Mouse (Mus musculus) kidney, embryonic 15.5 days (tissue): ENCODE measurements around the gene Slc38a8. TPM values are rescaled to one million over a fixed set of nuclear protein-coding genes. Genes with fewer than 3 reads are reported as not detected.

Source experiments
- ATAC-seq: fragments of 200-750 bp; cut with Nextera tagmentation; replicated peaks from 2 replicates; pipeline ENCODE4 v1.8.0; 2017; ENCODE audit warnings: moderate TSS enrichment; ENCODE audit not compliant: low FRiP score
- H3K27ac ChIP-seq: fragments of 300-500 bp; sonication (generic); 2 replicates; pipeline ENCODE4 v1.5.1; 2015; ENCODE audit warnings: mild to moderate bottlenecking, inconsistent platforms
- H3K27me3 ChIP-seq: fragments of 300-500 bp; sonication (generic); 2 replicates; pipeline ENCODE4 v1.6.1; 2015; ENCODE audit warnings: inconsistent platforms
- H3K36me3 ChIP-seq: fragments of 300-500 bp; sonication (generic); 2 replicates; pipeline ENCODE4 v1.6.1; 2015; ENCODE audit warnings: inconsistent platforms
- H3K4me1 ChIP-seq: fragments of 300-500 bp; sonication (generic); 2 replicates; pipeline ENCODE4 v1.6.1; 2015; ENCODE audit warnings: inconsistent platforms
- H3K4me2 ChIP-seq: fragments of 300-500 bp; sonication (generic); 2 replicates; pipeline ENCODE4 v1.6.1; 2015; ENCODE audit warnings: moderate library complexity, mild to moderate bottlenecking, inconsistent platforms
- H3K4me3 ChIP-seq: fragments of 300-500 bp; sonication (generic); replicated peaks from 2 replicates; pipeline ENCODE4 v1.5.1; 2015; ENCODE audit warnings: mild to moderate bottlenecking, inconsistent platforms
- H3K9ac ChIP-seq: fragments of 300-500 bp; sonication (generic); 2 replicates; pipeline ENCODE4 v1.6.1; 2015; ENCODE audit warnings: mild to moderate bottlenecking, inconsistent platforms
- H3K9me3 ChIP-seq: fragments of 300-500 bp; sonication (generic); replicated peaks from 2 replicates; pipeline ENCODE4 v1.6.1; 2016; ENCODE audit warnings: inconsistent platforms
- WGBS: fragments of 180-500 bp; shearing (Covaris S2); methylation state at CpG from one replicate; pipeline ENCODE4 v1.1.7; 2015; ENCODE audit warnings: mixed read lengths; 5-methylcytosine and 5-hydroxymethylcytosine counted together
- polyA plus RNA-seq: library from polyadenylated mRNA; unstranded; fragments of >200 nt; fragmentation: Nextera tagmentation; extraction: Ambion mirVana; gene quantifications from 2 replicates; pipeline ENCODE4 v1.2.1, GENCODE M21; 2015

Slc38a8 gene
- polyA plus RNA-seq, 1 experiment from 2014 or later: not detected

GRCm38 (mm10) chr8:119436933-119437332 is 64.6 kb downstream of the Slc38a8 start:
- Histone ChIP-seq H3K4me2 (peak overlapping the region; percentile 45), H3K27me3 (no peaks in the 10 kb centered on the region), H3K36me3 (no peaks in the 10 kb centered on the region), H3K9me3 (no peaks in the 10 kb centered on the region), H3K9ac (no peak overlapping the region; the same call in 1 of the 2 replicates), H3K27ac (peak overlapping the region; percentile 58; the same call in 1 of the 2 replicates), H3K4me3 (peak overlapping the region; percentile 16), H3K4me1 (peaks cover 43% of the 10 kb centered on the region)
- WGBS: 19% methylated on average over 9 of the region's 9 CpGs
- peak; percentile 37 for ATAC-seq

DNA sequence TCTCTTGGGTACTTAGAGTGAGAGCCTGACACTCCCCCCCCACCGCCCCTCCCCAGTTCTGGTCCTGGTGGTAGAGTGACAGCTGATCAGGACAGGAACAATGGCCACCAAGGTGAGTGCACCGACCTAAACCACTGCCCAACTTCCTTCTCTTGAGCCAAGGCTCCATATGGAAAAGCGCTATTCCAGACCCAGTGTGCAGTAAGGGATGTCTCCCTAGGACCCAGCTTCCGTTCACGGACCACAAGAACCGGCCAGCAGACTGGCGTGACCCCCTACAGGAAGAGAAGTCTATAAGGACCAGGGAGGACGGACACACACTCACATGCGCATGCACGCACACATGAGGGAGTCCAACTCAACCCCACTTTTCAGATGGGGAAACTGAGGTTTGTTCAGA is 65.2 kb downstream of the Slc38a8 start:
- no peak for ATAC-seq
- H3K4me3 ChIP-seq: no peak overlapping the region
- no peak overlapping the region for H3K9ac ChIP-seq
- no peaks in the 10 kb centered on the region for H3K27me3 ChIP-seq
- H3K27ac ChIP-seq: no peak overlapping the region
- peaks cover 40% of the 10 kb centered on the region for H3K4me1 ChIP-seq
- no peaks in the 10 kb centered on the region for H3K36me3 ChIP-seq
- WGBS: 91% methylated on average over 10 of the region's 10 CpGs
- H3K9me3 ChIP-seq: no peaks in the 10 kb centered on the region
- H3K4me2 ChIP-seq: no peak overlapping the region

GRCm38 (mm10) chr8:119435527-119435926 is 66.0 kb downstream of the Slc38a8 start:
- no peaks in the 10 kb centered on the region for H3K9me3 ChIP-seq
- H3K27me3 ChIP-seq: no peaks in the 10 kb centered on the region
- peaks cover 32% of the 10 kb centered on the region for H3K4me1 ChIP-seq
- 82% methylated on average over 7 of the region's 7 CpGs for WGBS
- H3K9ac ChIP-seq: no peak overlapping the region
- no peak for ATAC-seq
- no peaks in the 10 kb centered on the region for H3K36me3 ChIP-seq
- no peak overlapping the region for H3K27ac ChIP-seq
- no peak overlapping the region for H3K4me2 ChIP-seq
- H3K4me3 ChIP-seq: no peak overlapping the region

DNA sequence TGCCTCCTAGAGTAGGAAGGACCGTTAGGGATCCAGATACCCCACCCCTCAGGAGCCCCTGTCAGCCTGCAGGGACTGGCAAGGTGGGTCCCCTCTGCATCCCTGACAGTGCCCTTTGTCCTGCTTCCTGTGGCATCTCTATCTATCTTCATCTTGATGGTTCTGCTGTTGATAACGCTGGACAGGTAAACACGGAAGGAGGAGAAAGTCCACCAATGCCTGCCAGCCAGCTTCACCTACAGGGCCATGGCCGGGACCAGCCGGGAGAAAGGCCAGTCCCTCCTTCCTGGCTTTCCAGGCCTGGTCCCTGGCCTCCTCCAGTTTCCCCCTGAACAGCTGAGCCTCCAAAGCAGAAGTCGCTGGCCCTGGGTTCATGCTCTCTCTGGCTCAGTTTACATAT is 66.9 kb downstream of the Slc38a8 start:
- Histone ChIP-seq H3K4me2 (no peak overlapping the region), H3K27ac (no peak overlapping the region), H3K4me3 (no peak overlapping the region), H3K9me3 (no peaks in the 10 kb centered on the region), H3K9ac (no peak overlapping the region), H3K4me1 (peaks cover 24% of the 10 kb centered on the region), H3K36me3 (no peaks in the 10 kb centered on the region), H3K27me3 (no peaks in the 10 kb centered on the region)
- no peak for ATAC-seq
- WGBS: 82% methylated on average over 6 of the region's 6 CpGs

DNA sequence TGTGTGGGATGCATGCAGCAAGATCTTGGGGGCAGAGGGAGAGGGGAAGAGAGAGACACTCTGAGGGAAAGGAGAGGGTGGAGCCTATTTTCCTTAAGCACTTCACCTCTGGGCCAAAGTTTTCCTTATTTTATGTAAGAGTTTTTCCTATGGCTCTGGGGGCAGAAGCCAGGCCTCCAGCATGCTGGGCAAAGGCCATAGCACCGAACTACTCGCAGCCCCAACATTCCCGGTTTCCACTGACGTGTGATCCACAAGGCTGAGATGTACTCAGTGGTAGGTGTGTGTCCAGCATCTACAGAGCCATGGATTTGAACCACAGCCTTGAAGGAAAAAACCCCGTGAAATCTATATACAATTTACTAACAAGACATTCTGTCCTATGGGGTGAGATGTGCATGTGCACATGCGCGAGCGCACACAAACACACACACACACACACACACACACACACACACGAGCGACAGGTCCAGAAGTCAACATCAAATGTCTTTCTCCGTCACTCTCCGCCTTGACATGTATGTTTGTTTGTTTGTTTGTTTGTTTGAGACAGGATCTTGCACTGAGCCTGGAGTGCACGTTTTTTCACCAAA is 67.8 kb downstream of the Slc38a8 start, which contains the start of gene Osgin1:
Gene Osgin1 (plus strand): TSS at position 543 of the 593 bp plus-strand sequence.
- Histone ChIP-seq H3K9ac (no peak within 1 kb of the TSS), H3K4me3 (no peak within 1 kb of the TSS), H3K27me3 (no peaks in the 10 kb centered on the region), H3K27ac (no peak within 1 kb of the TSS), H3K9me3 (no peaks in the 10 kb centered on the region), H3K4me1 (peaks cover 23% of the 10 kb centered on the region), H3K4me2 (no peak within 1 kb of the TSS), H3K36me3 (no peaks in the 10 kb centered on the region)
- 82% methylated on average over 13 of the region's 13 CpGs for WGBS
- no peak for ATAC-seq

GRCm38 (mm10) chr8:119432372-119432771 is 69.1 kb downstream of the Slc38a8 start:
- ATAC-seq: no peak
- no peaks in the 10 kb centered on the region for H3K36me3 ChIP-seq

DNA sequence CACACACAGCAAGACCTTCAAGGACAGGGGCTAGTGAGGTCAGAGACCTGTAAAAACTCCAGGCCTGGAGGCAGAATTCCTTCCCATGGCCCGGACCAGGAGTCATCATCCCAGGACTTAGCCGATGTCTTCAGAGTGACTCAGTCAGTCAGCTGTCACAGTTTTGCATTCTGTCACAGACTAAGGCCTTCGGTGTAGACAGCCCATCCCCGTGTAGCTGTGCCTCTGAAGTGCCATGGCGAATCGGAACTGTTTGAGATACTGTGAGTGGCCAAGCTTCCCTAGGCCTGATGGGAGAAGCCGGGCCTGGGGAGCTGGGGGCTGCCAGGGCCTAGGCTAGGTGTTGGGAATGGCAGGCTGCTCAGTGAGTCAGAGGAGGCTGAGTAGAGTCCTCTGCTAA is 70.8 kb downstream of the Slc38a8 start:
- no peaks in the 10 kb centered on the region for H3K36me3 ChIP-seq
- H3K4me3 ChIP-seq: no peak overlapping the region
- H3K4me2 ChIP-seq: no peak overlapping the region
- no peaks in the 10 kb centered on the region for H3K9me3 ChIP-seq
- no peaks in the 10 kb centered on the region for H3K27me3 ChIP-seq
- no peak overlapping the region for H3K9ac ChIP-seq
- WGBS: 89% methylated on average over 7 of the region's 7 CpGs
- ATAC-seq: no peak
- no peak overlapping the region for H3K27ac ChIP-seq
- H3K4me1 ChIP-seq: peaks cover 28% of the 10 kb centered on the region

More at GRCm38 (mm10) chr8:119432372-119432771, 69.1 kb downstream of the Slc38a8 start:
- 37% methylated on average over 3 of the region's 3 CpGs for whole genome bisulfite sequencing
- no peaks in the 10 kb centered on the region for H3K27me3 ChIP-seq
- no peak overlapping the region for H3K4me2 ChIP-seq
- no peak overlapping the region for H3K4me3 ChIP-seq
- H3K27ac ChIP-seq: no peak overlapping the region
- no peaks in the 10 kb centered on the region for H3K9me3 ChIP-seq
- no peak overlapping the region for H3K9ac ChIP-seq
- H3K4me1 ChIP-seq: peaks cover 30% of the 10 kb centered on the region

- no peak overlapping the region for H3K9ac ChIP-seq
- H3K4me3 ChIP-seq: no peak overlapping the region
- H3K9me3 ChIP-seq: no peaks in the 10 kb centered on the region
- peaks cover 31% of the 10 kb centered on the region for H3K4me1 ChIP-seq
- WGBS: 66% methylated on average over 8 of the region's 8 CpGs
- H3K4me2 ChIP-seq: no peak overlapping the region
- no peak for ATAC-seq
- no peak overlapping the region for H3K27ac ChIP-seq
- no peaks in the 10 kb centered on the region for H3K27me3 ChIP-seq
- H3K36me3 ChIP-seq: no peaks in the 10 kb centered on the region
These were observed 71.2 kb downstream of the Slc38a8 start for GRCm38 (mm10) chr8:119430250-119430649.

Other genes starting within 250 kb of the Slc38a8 start
- 322 TPM in 2 replicates for gene Hsbp1, start 157.2 kb downstream of the Slc38a8 start, polyA plus RNA-seq
- 11.7 and 12.8 TPM in 2 replicates for gene Mlycd, start 106.8 kb downstream of the Slc38a8 start, polyA plus RNA-seq
- 2.0 and 3.5 TPM in 2 replicates for gene Osgin1, start 67.6 kb downstream of the Slc38a8 start, polyA plus RNA-seq
- 2.3 and 3.3 TPM in 2 replicates for gene Necab2, start 55.0 kb downstream of the Slc38a8 start, polyA plus RNA-seq
- 115 and 123 TPM in 2 replicates for gene Mbtps1, start 57.0 kb upstream of the Slc38a8 start, polyA plus RNA-seq
- gene Hsdl1, start 73.5 kb upstream of the Slc38a8 start, polyA plus RNA-seq: 31.3 and 32.5 TPM in 2 replicates
- 0.23 and 0.28 TPM in 2 replicates for gene Dnaaf1, start 73.5 kb upstream of the Slc38a8 start, polyA plus RNA-seq
- 10.8 and 12.9 TPM in 2 replicates for gene Taf1c, start 103.5 kb upstream of the Slc38a8 start, polyA plus RNA-seq
- not detected in 2 replicates for gene Adad2, start 111.0 kb upstream of the Slc38a8 start, polyA plus RNA-seq
- gene Kcng4, start 134.0 kb upstream of the Slc38a8 start, polyA plus RNA-seq: 0.05 TPM in 1 of 2 replicates, not detected in the other
- gene Wfdc1, start 164.7 kb upstream of the Slc38a8 start, polyA plus RNA-seq: 2.3 and 3.0 TPM in 2 replicates
- 1.6 and 2.7 TPM in 2 replicates for gene Atp2c2, start 198.3 kb upstream of the Slc38a8 start, polyA plus RNA-seq